Mouse (Mus musculus): ENCODE data around the gene Snapc5. TPM values are rescaled to one million over a fixed set of nuclear protein-coding genes. Genes with fewer than 3 reads are reported as not detected.
A peak's percentile ranks its signal among the peaks of the same experiment; 100 is the strongest.
"Not testable (repeated sequence)": the region's sequence is repeated elsewhere in the genome, so short reads cannot be mapped to it uniquely, and the experiment has no call there.

Snapc5 gene
- polyA plus RNA-seq, 1 experiment from 2014 or later, result 43.0 TPM

GRCm38 (mm10) chr9:64174766-64175165 lies 4.3 kb upstream of the Snapc5 start:
- peaks cover 33% of the 10 kb centered on the region for H3K4me1 ChIP-seq (replicated peaks)
- H3K9ac ChIP-seq, result no peak overlapping the region
- WGBS, result 72% methylated on average over 8 of the region's 8 CpGs
- peak overlapping the region; percentile 94 for H3K4me2 ChIP-seq
- no peak for ATAC-seq (ENCODE audit: low read depth)
- H3K27me3 ChIP-seq, result no peaks in the 10 kb centered on the region
- H3K36me3 ChIP-seq, result peaks cover 41% of the 10 kb centered on the region
- no peak overlapping the region for H3K27ac ChIP-seq (replicated peaks)
- peak overlapping the region; percentile 77 for H3K4me3 ChIP-seq
- no peaks in the 10 kb centered on the region for H3K9me3 ChIP-seq

DNA sequence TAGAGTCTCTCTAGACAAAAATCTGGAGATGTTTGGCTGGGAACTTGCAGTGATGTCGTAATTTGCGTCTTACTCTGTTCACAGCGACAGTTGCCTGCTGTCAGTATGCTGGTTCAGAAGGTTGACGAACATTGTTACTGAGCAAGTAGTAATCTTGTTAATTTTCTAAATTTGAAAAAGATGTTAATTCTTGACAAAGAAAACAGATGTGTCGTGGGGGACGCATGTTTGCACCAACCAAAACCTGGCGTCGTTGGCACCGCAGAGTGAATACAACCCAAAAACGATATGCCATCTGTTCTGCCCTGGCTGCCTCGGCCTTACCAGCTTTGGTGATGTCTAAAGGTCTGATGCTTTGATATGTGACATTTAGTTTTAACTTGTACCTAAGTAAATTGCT lies 3.7 kb upstream of the Snapc5 start:
- Histone ChIP-seq H3K4me2 (no peak overlapping the region), H3K27me3 (no peaks in the 10 kb centered on the region), H3K4me1 (replicated peaks) (peaks cover 39% of the 10 kb centered on the region), H3K4me3 (no peak overlapping the region), H3K9ac (no peak overlapping the region), H3K27ac (replicated peaks) (no peak overlapping the region), H3K36me3 (peaks cover 44% of the 10 kb centered on the region), H3K9me3 (no peaks in the 10 kb centered on the region)
- WGBS, result 90% methylated on average over 11 of the region's 11 CpGs
- no peak for ATAC-seq (ENCODE audit: low read depth)

GRCm38 (mm10) chr9:64178610-64178973 lies 482 bp upstream of the Snapc5 start:
- Histone ChIP-seq H3K4me1 (replicated peaks) (peaks cover 32% of the 10 kb centered on the region), H3K27me3 (no peaks in the 10 kb centered on the region), H3K27ac (replicated peaks) (peak overlapping the region; percentile 75), H3K4me2 (peak overlapping the region; percentile 61), H3K9me3 (no peaks in the 10 kb centered on the region), H3K9ac (no peak overlapping the region), H3K36me3 (peaks cover 73% of the 10 kb centered on the region), H3K4me3 (peak overlapping the region; percentile 60)
- peak; percentile 71 for ATAC-seq (ENCODE audit: low read depth)
- WGBS, result 48% methylated on average over 3 of the region's 3 CpGs

DNA sequence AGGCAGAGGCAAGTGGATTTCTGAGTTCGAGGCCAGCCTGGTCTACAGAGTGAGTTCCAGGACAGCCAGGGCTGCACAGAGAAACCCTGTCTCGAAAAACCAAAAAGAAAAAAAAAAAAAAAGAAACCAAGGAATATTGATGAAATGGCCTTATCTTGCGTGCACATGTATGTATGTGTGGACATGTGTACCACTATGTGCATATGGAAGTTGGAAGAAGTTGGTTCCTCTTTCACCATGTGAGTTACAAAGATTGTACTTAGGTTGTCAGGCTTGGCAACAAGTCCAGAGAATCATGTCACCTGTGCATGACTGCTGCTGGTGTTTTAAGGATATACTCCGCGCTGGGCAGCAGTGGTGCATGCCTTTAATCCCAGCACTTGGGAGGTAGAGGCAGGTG lies 4.2 kb downstream of the Snapc5 start:
- not testable (repeated sequence) for H3K4me3 ChIP-seq; H3K9ac ChIP-seq; H3K9me3 ChIP-seq; H3K4me2 ChIP-seq; ATAC-seq (ENCODE audit: low read depth); H3K27ac ChIP-seq (replicated peaks); H3K27me3 ChIP-seq
- H3K36me3 ChIP-seq, result peaks cover 76% of the 10 kb centered on the region
- WGBS, result 92% methylated on average over 5 of the region's 5 CpGs
- H3K4me1 ChIP-seq (replicated peaks), result peaks cover 15% of the 10 kb centered on the region

- Histone ChIP-seq H3K4me1 (replicated peaks) (peaks cover 9% of the 10 kb centered on the region), H3K27ac (replicated peaks) (no peak overlapping the region), H3K9ac (no peak overlapping the region), H3K4me2 (no peak overlapping the region), H3K4me3 (no peak overlapping the region), H3K36me3 (peaks cover 82% of the 10 kb centered on the region), H3K27me3 (no peaks in the 10 kb centered on the region), H3K9me3 (no peaks in the 10 kb centered on the region)
- ATAC-seq (ENCODE audit: low read depth), result no peak
- WGBS, result 94% methylated on average over 5 of the region's 5 CpGs
Observed at GRCm38 (mm10) chr9:64184166-64184840, 5.2 kb downstream of the Snapc5 start.

- Histone ChIP-seq H3K27me3 (no peaks in the 10 kb centered on the region), H3K4me3 (no peak overlapping the region), H3K9ac (no peak overlapping the region), H3K4me2 (no peak overlapping the region), H3K9me3 (no peaks in the 10 kb centered on the region), H3K36me3 (peaks cover 45% of the 10 kb centered on the region), H3K27ac (replicated peaks) (no peak overlapping the region), H3K4me1 (replicated peaks) (no peaks in the 10 kb centered on the region)
- no peak for ATAC-seq (ENCODE audit: low read depth)
- WGBS, result 97% methylated on average over 1 of the region's 1 CpGs
Observed at GRCm38 (mm10) chr9:64193879-64194278, 14.8 kb downstream of the Snapc5 start.

GRCm38 (mm10) chr9:64195554-64195953 lies 16.5 kb downstream of the Snapc5 start:
- Histone ChIP-seq H3K36me3 (peaks cover 31% of the 10 kb centered on the region), H3K4me1 (replicated peaks) (no peaks in the 10 kb centered on the region), H3K4me2 (no peak overlapping the region), H3K27me3 (no peaks in the 10 kb centered on the region), H3K9me3 (no peaks in the 10 kb centered on the region), H3K27ac (replicated peaks) (no peak overlapping the region), H3K9ac (no peak overlapping the region), H3K4me3 (no peak overlapping the region)
- 80% methylated on average over 4 of the region's 4 CpGs for whole genome bisulfite sequencing
- ATAC-seq (ENCODE audit: low read depth), result no peak

DNA sequence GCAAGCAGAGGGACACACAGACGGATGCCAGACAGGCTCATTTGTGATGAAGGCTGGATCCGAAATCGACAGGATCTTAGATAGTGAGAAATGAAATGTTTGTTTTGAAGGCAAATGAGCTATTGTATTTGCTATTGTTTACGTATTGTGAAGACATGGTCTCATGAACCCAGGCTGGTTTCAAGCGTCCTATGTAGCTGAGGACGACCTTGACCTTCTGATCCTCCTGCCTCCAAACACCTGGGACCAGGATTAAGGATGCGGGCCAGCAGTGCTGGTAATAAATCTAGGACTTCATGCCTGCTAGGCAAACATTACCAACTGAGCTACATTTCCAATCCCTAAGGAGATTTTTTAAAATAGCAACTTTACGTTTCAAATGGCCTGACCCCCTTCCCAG lies 18.4 kb downstream of the Snapc5 start:
- Histone ChIP-seq H3K9ac (no peak overlapping the region), H3K4me3 (no peak overlapping the region), H3K4me2 (no peak overlapping the region), H3K36me3 (peaks cover 21% of the 10 kb centered on the region), H3K9me3 (no peaks in the 10 kb centered on the region), H3K4me1 (replicated peaks) (no peaks in the 10 kb centered on the region), H3K27ac (replicated peaks) (no peak overlapping the region), H3K27me3 (no peaks in the 10 kb centered on the region)
- no peak for ATAC-seq (ENCODE audit: low read depth)
- 84% methylated on average over 8 of the region's 8 CpGs for WGBS

DNA sequence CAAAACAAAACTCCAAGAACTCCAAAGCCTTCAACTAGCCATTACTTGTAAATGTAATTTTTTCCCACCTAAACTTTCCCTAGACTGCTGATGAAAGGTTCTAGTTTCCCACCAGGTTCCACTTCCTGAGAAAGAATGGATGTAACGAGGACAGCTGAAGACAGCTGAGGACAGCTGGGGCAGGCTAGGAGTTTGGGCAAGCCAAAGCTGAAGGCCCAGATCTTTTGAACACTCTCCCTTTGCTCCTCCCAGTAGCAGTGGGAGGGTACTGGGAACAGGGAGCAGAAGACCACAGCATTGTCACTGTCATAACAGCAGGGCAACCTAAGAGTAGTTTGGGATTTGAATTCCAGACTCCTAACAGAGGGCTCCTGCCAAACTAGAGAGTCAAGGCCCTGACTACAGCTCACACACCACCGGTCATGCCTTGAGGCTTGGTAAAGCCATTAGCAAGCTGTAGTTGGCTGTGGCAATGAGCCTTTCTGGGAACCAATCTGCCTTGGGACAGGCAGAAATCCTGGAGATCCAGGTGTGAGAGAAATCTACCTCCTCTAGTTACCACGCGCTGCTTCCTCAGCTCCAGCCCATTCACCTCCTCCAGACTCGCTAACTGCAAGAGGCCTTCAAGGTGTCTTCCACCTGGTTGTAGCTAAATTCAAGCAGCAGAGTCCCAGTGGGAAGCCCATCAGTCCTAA lies 19.1 kb downstream of the Snapc5 start:
- no peak for ATAC-seq (ENCODE audit: low read depth)
- H3K4me2 ChIP-seq, result no peak overlapping the region
- no peaks in the 10 kb centered on the region for H3K4me1 ChIP-seq (replicated peaks)
- no peaks in the 10 kb centered on the region for H3K27me3 ChIP-seq
- 94% methylated on average over 5 of the region's 5 CpGs for WGBS
- H3K27ac ChIP-seq (replicated peaks), result no peak overlapping the region
- H3K36me3 ChIP-seq, result peaks cover 21% of the 10 kb centered on the region
- no peak overlapping the region for H3K9ac ChIP-seq
- no peak overlapping the region for H3K4me3 ChIP-seq
- H3K9me3 ChIP-seq, result no peaks in the 10 kb centered on the region

GRCm38 (mm10) chr9:64198763-64199418 lies 19.8 kb downstream of the Snapc5 start:
- H3K27ac ChIP-seq (replicated peaks); ATAC-seq (ENCODE audit: low read depth); H3K4me3 ChIP-seq; H3K9me3 ChIP-seq; H3K4me2 ChIP-seq; H3K4me1 ChIP-seq (replicated peaks); H3K27me3 ChIP-seq; H3K9ac ChIP-seq: not testable (repeated sequence)
- WGBS, result 95% methylated on average over 7 of the region's 7 CpGs
- peaks cover 21% of the 10 kb centered on the region for H3K36me3 ChIP-seq

DNA sequence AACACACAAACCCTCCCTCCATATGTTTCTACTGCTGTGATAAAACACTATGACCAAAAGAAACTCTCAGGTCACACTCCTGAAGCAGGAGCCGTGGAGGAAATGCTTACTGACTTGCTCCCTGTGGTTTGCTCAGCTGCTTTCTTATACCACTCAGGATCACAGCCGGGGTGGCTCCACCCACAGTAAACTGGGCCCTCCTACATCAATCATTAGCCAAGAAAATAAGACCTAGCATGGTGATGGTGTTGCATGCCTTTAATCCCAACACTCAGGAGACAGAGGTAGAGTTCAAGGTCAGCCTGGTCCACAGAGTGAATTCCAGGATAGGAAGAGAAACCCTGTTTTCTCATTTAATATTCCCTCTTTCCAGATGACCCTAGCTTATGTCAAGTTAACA lies 20.8 kb downstream of the Snapc5 start:
- Histone ChIP-seq H3K27ac (replicated peaks) (no peak overlapping the region), H3K4me3 (no peak overlapping the region), H3K4me2 (no peak overlapping the region), H3K9ac (no peak overlapping the region), H3K9me3 (no peaks in the 10 kb centered on the region), H3K27me3 (no peaks in the 10 kb centered on the region), H3K4me1 (replicated peaks) (no peaks in the 10 kb centered on the region), H3K36me3 (peaks cover 30% of the 10 kb centered on the region)
- 75% methylated on average over 2 of the region's 2 CpGs for WGBS
- no peak for ATAC-seq (ENCODE audit: low read depth)

DNA sequence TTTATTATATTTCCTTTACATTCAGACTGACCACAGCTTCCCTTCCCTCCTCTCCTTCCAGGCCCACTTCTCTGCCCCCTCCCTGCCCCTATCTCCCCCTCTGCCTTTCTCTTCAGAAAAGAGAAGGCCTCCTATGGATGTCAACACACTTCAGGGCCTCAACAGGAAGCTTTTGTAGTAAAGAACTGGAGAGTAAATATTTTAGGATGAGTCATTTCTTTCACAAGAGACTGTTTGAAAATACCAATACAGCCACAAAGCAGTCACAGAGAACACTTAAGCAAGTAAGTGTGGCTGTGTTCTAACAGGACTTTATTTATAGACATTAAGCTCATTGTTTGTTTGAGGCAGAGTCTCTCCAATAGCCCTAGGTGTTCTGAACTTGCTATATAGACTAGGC lies 23.3 kb downstream of the Snapc5 start:
- Histone ChIP-seq H3K4me3 (no peak overlapping the region), H3K36me3 (peaks cover 39% of the 10 kb centered on the region), H3K9me3 (no peaks in the 10 kb centered on the region), H3K4me2 (no peak overlapping the region), H3K4me1 (replicated peaks) (no peaks in the 10 kb centered on the region), H3K27me3 (no peaks in the 10 kb centered on the region), H3K27ac (replicated peaks) (no peak overlapping the region), H3K9ac (no peak overlapping the region)
- ATAC-seq (ENCODE audit: low read depth), result no peak

Measured in neural tube, embryonic 13.5 days (tissue).